Mouse (Mus musculus) v-Abl transformed pro-B cells (cell line): ENCODE measurements around the gene Tmem161a.
"Not testable (repeated sequence)": the region's sequence is repeated elsewhere in the genome, so short reads cannot be mapped to it uniquely, and the experiment has no call there.

ENCODE experiments used
- in situ Hi-C, 2 experiments: fragments of 400-800 bp; cut with MboI; formaldehyde crosslinking; loops; one replicate each; pipeline ENCODE4 v1.15.1; 2025; ENCODE audit not compliant: unreplicated experiment in 2 of 2

The Tmem161a gene

DNA sequence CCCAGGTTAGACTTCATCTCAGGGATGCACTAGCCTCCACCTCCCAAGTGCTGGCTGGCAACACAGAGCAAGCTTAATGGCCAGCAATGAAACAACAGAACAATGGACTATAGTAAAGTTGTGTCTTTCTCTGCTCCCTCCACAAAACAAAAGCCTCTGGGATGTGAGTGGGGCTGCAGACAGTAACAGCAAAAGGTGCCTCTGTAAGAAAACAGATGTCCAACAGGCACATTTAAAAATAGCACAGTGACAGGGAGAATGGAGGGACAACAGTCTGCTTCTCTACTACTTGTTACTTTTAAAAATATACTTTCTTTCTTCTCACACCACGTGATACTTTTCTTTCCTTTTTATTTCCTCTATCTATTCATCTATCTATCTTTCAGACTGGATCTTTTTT, 32.6 kb downstream of the Tmem161a start:
- in situ Hi-C loops: no loop called here

- in situ Hi-C loops: no loop called here
These were observed 36.0 kb downstream of the Tmem161a start for GRCm38 (mm10) chr8:70208130-70208529.

DNA sequence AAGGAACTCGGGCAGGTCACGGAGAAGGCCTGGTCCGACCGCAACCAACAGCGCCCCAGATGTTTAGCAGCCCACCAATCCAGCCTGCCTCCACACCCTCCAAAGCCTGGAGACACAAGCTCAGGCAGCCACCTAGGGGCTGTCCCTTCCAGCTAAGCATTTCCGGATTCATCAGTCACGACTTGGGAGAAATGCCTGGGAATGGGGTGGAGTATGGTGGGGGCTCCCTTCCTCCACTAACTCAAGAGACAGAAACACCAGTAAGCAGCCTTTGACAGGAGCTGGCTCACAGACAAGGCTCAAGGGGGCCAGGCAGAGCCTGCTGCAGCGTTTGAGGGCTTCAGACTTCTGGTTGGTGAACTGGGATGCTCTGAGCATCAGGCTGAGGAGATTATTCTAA, 38.4 kb downstream of the Tmem161a start:
- in situ Hi-C loops: no loop called here

DNA sequence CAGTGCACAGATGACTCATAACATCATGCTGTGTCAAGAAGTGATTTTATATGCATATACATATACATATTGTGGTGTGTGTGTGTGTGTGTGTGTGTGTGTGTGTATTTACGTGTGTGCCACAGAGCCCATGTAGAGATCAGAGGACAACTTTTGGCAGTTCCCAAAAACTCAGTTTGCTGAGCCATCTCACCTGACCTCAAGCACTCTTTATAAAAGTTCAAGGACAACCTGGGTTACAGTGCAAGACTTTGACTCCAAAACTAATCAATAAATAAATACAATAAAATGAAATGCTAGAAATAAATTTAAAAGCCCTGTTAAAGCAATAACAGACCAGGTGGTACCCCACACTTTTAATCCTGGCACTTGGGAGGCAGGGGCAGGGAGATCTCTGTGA, 39.1 kb downstream of the Tmem161a start:
- in situ Hi-C loops: no loop called here

- in situ Hi-C loops: no loop called here
These were observed 39.6 kb downstream of the Tmem161a start for GRCm38 (mm10) chr8:70211726-70212111.

DNA sequence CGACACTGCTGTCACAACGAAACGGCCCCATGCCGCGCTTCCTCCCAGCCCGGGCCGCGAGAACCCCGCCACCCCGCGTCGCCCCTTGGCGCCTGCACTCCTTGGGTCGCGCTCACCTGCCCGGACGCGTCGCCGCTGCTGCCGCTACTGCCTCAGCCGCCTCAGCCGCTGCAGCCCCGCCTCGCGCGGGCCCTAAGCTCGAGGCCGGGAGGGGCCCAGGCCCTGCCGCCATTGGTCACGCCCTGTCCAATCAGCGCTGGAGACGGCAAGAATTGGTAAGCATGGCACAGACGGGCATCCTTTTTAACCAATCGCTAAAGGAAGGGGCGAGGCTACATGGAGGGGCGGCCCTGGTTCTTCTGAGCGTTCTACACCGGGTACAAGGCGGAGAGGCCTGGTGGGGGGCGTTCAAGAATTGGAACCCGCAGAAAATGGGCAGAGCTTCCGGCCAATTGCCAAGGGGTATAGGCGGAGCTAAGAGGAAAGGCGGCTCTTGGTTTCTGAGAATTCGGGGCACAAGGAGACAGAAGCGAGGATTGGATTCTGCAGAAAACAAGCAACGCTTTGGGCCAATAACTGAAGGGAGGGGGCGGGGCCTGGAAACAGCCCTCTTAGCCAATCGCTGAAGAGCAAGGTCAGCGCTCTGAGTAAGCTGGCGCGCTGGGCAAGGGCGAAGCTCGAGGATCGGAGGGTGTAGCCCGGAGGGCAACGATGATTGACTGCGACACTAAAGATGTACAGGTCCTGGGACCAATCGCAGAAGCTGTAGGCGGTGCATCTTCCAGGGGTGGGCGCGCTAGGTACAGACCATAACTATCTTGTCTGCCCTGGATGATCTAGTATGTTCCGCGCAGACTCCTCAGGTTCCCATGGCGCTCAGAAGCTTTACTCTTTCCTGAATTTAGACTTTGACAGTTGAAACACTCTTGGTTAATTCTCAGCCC, 40.2 kb downstream of the Tmem161a start, which contains the start of gene Slc25a42:
Gene Slc25a42 (minus strand): TSS at position 194 of the 944 bp plus-strand sequence.
- in situ Hi-C loops: no loop called here

DNA sequence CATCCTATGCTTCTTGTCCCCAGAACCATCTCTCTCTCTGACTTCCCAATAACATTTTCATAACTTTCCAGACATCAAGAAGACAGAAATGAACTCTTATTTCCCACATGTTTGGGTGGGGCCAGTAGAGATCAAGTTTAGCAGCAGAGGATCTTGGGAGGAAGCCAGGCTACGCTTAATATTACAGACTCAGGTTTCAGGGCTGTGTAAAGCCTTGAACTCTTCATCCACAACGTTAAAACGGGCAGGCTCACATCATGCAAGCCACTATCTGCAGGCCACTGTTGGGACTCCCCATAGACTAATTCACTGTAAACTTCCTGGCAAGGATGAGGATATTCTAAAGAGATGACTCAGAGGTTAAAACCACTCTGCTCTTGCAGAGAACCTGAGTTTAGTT, 42.3 kb downstream of the Tmem161a start:
- in situ Hi-C loops: no loop called here

GRCm38 (mm10) chr8:70215092-70215491, 42.9 kb downstream of the Tmem161a start:
- in situ Hi-C loops: no loop called here

GRCm38 (mm10) chr8:70216161-70216560, 44.0 kb downstream of the Tmem161a start:
- in situ Hi-C loops: not testable (repeated sequence)

DNA sequence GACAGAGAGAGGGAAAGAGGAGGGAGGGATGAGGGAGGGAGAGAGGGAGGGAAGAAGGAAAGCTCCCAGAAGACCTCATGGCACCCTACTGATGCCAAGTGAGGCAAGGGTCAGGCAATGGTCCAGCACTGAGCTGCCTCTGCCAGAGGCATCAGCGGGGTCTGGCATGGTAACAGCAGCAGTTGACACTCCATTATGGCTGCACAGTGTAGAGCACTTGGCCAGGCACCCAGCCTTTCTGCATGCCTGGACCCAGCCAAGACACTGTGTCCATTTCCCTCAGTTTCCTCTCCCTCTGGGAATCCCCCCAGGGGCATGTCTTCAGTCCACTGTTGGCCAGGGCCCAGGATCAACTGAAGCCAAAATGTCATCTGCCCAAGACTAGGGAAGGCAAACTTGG, 44.4 kb downstream of the Tmem161a start:
- in situ Hi-C loops: no loop called here

DNA sequence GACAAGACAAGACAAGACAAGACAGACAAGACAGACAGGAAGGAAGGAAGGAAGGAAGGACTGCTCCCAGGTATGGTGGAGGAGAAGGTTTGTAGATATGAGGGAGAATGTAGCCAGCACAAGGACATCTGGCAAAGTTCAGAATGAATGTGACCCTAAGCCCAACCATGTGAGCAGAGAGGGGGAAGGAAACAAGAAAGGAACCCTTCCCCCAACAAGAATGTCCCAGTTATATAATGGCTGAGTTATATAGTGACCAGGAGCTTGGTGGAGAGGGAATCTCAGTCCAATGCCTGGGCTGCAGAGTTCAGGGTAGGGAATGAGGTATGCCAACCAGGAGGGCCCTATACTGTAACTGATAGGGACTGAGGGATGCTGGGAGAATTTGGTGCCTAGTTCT, 45.3 kb downstream of the Tmem161a start:
- in situ Hi-C loops: no loop called here

DNA sequence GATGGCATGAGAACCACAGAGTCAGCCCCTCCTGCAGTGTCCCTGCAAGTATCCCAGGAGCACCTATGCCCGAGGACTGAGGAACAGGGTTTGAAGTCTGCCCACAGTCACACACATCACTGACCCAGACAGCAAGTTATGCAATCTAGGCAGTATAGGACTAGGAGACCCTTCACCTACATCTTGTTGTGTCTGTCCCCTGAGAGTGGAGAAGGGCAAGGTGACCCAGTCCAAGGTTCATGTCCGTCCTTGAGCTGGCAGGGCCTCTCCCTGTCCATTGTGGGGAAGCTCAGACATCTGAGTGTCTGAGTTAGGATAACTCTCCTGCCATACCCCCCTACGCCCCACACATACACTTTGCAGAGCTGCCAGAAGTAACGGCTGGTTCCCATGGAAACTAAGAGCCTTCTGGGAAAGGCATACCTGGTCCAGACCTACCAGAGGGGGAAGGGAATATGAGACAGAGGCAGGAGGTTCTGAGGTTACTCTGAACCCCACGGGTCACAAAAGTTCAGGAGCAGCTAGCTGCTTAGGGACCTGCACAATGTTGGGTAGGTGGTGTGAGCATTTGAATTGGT, 47.0 kb downstream of the Tmem161a start:
- in situ Hi-C loops: no loop called here

- in situ Hi-C loops: loop anchor here in 1 of 2 experiments (5.0 kb wide), 1 partner anchor 43 kb away; no protein-coding TSS in a partner anchor
These were observed 48.2 kb downstream of the Tmem161a start for GRCm38 (mm10) chr8:70220236-70220840.

GRCm38 (mm10) chr8:70220911-70221310, 48.8 kb downstream of the Tmem161a start:
- in situ Hi-C loops: loop anchor here in 1 of 2 experiments (5.0 kb wide), 1 partner anchor 44 kb away; no protein-coding TSS in a partner anchor

GRCm38 (mm10) chr8:70222041-70222440, 49.9 kb downstream of the Tmem161a start:
- in situ Hi-C loops: loop anchor here in 1 of 2 experiments (5.0 kb wide), 1 partner anchor 45 kb away; no protein-coding TSS in a partner anchor

GRCm38 (mm10) chr8:70223341-70223740, 51.2 kb downstream of the Tmem161a start:
- in situ Hi-C loops: loop anchor here in 1 of 2 experiments (5.0 kb wide), 1 partner anchor 46 kb away; no protein-coding TSS in a partner anchor

- in situ Hi-C loops: no loop called here
These were observed 55.8 kb downstream of the Tmem161a start for GRCm38 (mm10) chr8:70227997-70228396.

DNA sequence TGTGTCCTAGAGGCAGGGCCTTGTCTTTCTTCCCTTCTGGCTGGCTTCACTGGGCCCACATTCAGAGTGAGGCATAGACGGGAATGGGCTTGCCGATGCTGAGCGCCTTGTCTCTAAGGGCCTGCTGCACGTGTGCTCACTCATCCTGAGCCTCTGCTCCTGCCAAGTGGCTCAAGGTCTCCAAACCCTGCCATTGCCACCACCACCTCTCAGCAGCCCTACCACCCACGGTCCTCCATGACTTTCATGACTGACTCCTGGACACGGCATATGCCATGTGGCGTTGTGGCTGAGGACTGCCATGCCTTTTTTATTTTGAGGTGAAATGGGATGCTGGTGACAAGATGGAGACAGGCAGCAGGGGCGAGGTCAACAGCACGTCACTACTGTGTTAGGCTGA, 58.7 kb downstream of the Tmem161a start:
- in situ Hi-C loops: no loop called here
